Comparison of ENCODE assay signal across 18 mouse cellular contexts in genomic region chr12:7297026-7297425, GRCm38 (mm10).
"Had no signal": no experiment of that assay in that cellular context is flagged by ENCODE, and none has a peak within 500 bp of the region (broad histone marks: within the 10 kb centered on the region; RNA-seq: fewer than 3 reads in every experiment).

No protein-coding gene starts in this region.

- H3K4me1 ChIP-seq: liver, embryonic 15.5 days; megakaryocyte, embryonic 14.5 days; midbrain, embryonic 13.5 days; neural tube, embryonic 12.5 days had no signal

- H3K9me3 ChIP-seq: liver, embryonic 15.5 days; megakaryocyte, embryonic 14.5 days; midbrain, embryonic 13.5 days; neural tube, embryonic 12.5 days had no signal

- H3K36me3 ChIP-seq: liver, embryonic 15.5 days; midbrain, embryonic 13.5 days; neural tube, embryonic 12.5 days had no signal

- H3K27ac ChIP-seq: liver, embryonic 15.5 days; macrophage; midbrain, embryonic 13.5 days; neural tube, embryonic 12.5 days had no signal

- H3K9ac ChIP-seq: liver, embryonic 15.5 days; liver, postnatal 0 days; midbrain, embryonic 13.5 days; neural tube, embryonic 12.5 days had no signal

- H3K27me3 ChIP-seq: liver, embryonic 15.5 days; megakaryocyte, embryonic 14.5 days; midbrain, embryonic 13.5 days; neural tube, embryonic 12.5 days had no signal

- DNase-seq: liver, postnatal 0 days; lung, adult 2 months; lung, postnatal 10 days; retina, postnatal 1 day; right cerebral cortex, adult 18-20 months; right cerebral cortex, postnatal 25 days; right cerebral cortex, postnatal 4 days; spleen, adult 18-20 months; thymus, adult 18-20 months; thymus, postnatal 14 days; thymus, postnatal 36 days had no signal

- H3K4me3 ChIP-seq: liver, embryonic 15.5 days; megakaryocyte, embryonic 14.5 days; midbrain, embryonic 13.5 days; neural tube, embryonic 12.5 days had no signal

- ATAC-seq: liver, postnatal 0 days; midbrain, embryonic 13.5 days; midbrain, embryonic 16.5 days had no signal

- H3K4me2 ChIP-seq: liver, embryonic 15.5 days; midbrain, embryonic 11.5 days; midbrain, embryonic 13.5 days; neural tube, embryonic 12.5 days had no signal
